Mouse (Mus musculus): ENCODE measurements at regions not wholly inside any gene's neighbourhood (a gene's known extent, or its start where the extent isn't known, plus 50 kb on each side); places are given as distances from the start of the nearest gene placed in this dataset.

DNA sequence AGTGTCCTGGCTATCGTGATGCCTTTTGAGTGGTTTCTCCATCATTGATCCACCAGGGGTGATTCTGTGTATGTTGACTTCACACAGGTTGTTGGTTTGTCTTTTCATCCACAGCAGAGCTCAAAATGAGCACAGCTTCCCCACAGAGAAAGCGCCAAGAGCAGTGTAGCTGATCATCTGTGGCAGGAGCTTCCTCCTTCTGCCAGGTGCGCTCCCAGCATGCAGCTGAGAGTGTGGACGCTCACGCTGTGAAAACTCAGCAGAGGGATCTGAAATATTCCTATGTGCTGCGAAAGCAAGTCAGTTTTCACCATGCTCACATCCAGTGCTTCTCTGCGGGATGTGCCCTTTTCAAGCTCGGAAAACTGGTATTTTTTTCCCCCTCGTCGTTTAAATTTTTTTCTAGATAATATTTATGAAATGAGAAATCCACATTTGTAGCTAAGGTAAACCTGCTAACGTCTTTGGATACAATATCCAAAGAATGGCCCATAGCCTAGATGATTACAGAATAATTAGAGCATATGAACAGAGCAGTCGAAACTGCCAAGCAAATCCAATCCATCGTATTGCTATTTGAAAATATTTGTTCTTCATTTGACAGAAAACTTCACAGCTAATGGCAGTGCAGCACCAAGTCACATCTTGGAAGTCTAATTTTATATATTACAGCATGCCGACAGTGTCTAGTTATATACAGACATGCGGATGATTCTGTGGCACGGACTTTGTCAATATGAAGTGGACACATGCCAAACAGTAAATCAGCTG, 283.3 kb upstream of the Ndst3 start:
- WGBS, result 66% methylated on average over 16 of the region's 16 CpGs
- Histone ChIP-seq H3K27ac (ENCODE audit: low read depth) (no peak overlapping the region), H3K9ac (ENCODE audit: low read length) (no peak overlapping the region), H3K27me3 (replicated peaks; ENCODE audit: control insufficient read depth, insufficient read depth, low read length) (no peaks in the 10 kb centered on the region), H3K4me2 (ENCODE audit: low read length) (no peak overlapping the region), H3K4me3 (ENCODE audit: low read depth, low read length) (no peak overlapping the region), H3K4me1 (replicated peaks; ENCODE audit: control insufficient read depth, insufficient read depth, low read length) (no peaks in the 10 kb centered on the region), H3K36me3 (ENCODE audit: control insufficient read depth, insufficient read depth, low read length) (no peaks in the 10 kb centered on the region), H3K9me3 (ENCODE audit: control insufficient read depth, low read length) (no peaks in the 10 kb centered on the region)
- DNase-seq (ENCODE audit: low spot score), result no peak
- no peak for ATAC-seq (replicated peaks; ENCODE audit: low FRiP score, low TSS enrichment, low read depth)

DNA sequence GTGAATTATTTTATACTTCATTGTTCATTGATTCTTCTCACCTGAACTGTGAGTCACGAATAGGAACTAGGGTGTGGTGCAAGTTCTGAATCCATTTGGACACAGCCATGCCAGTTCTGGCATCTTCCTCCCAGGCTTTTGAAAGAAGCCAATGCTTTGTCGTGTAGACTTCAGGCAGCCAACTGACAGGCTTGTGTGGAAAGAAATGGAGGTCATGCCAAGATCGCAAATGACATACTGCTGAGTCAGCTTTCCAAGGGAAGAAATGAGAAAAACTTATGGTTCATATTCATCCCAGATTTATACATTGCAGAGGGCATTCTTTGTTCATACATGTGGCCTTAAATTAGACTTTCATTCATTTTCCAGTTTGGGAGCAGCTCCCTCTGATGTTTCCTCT, 285.8 kb upstream of the Ndst3 start:
- Histone ChIP-seq H3K4me3 (ENCODE audit: low read depth, low read length) (no peak overlapping the region), H3K27ac (ENCODE audit: low read depth) (no peak overlapping the region), H3K36me3 (ENCODE audit: control insufficient read depth, insufficient read depth, low read length) (no peaks in the 10 kb centered on the region), H3K4me1 (replicated peaks; ENCODE audit: control insufficient read depth, insufficient read depth, low read length) (no peaks in the 10 kb centered on the region), H3K4me2 (ENCODE audit: low read length) (no peak overlapping the region), H3K9ac (ENCODE audit: low read length) (no peak overlapping the region), H3K9me3 (ENCODE audit: control insufficient read depth, low read length) (no peaks in the 10 kb centered on the region), H3K27me3 (replicated peaks; ENCODE audit: control insufficient read depth, insufficient read depth, low read length) (no peaks in the 10 kb centered on the region)
- 84% methylated on average over 3 of the region's 3 CpGs for WGBS
- ATAC-seq (replicated peaks; ENCODE audit: low FRiP score, low TSS enrichment, low read depth) (no peak), DNase-seq (ENCODE audit: low spot score) (no peak)

GRCm38 (mm10) chr3:123977168-123977567, 286.5 kb upstream of the Ndst3 start:
- no peak overlapping the region for H3K4me3 ChIP-seq (ENCODE audit: low read depth, low read length)
- no peaks in the 10 kb centered on the region for H3K4me1 ChIP-seq (replicated peaks; ENCODE audit: control insufficient read depth, insufficient read depth, low read length)
- 85% methylated on average over 4 of the region's 4 CpGs for WGBS
- no peaks in the 10 kb centered on the region for H3K9me3 ChIP-seq (ENCODE audit: control insufficient read depth, low read length)
- no peak overlapping the region for H3K9ac ChIP-seq (ENCODE audit: low read length)
- H3K4me2 ChIP-seq (ENCODE audit: low read length), result no peak overlapping the region
- no peak overlapping the region for H3K27ac ChIP-seq (ENCODE audit: low read depth)
- DNase-seq (ENCODE audit: low spot score), result no peak
- H3K36me3 ChIP-seq (ENCODE audit: control insufficient read depth, insufficient read depth, low read length), result no peaks in the 10 kb centered on the region
- ATAC-seq (replicated peaks; ENCODE audit: low FRiP score, low TSS enrichment, low read depth), result no peak
- no peaks in the 10 kb centered on the region for H3K27me3 ChIP-seq (replicated peaks; ENCODE audit: control insufficient read depth, insufficient read depth, low read length)

GRCm38 (mm10) chr3:123983045-123983444, 292.4 kb upstream of the Ndst3 start:
- H3K27me3 ChIP-seq (replicated peaks; ENCODE audit: control insufficient read depth, insufficient read depth, low read length), result no peaks in the 10 kb centered on the region

DNA sequence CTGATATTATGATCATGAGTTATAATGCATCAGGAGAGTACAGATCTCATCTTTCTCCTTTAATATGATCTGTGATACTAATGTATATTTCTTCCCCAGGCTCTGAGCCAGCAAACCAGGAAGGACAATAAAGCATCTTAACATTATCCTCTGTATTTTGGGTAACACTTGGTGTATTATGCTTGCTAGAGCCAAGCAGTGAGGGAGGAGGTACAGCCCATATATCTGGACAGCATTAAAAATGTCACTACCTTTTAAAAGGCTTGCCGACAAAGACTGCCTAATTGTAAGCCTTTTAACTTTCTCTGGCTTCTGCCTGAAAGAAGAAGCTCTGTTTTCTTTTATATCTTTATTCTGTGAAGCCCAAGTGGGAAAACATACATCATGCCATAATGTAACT, 292.9 kb upstream of the Ndst3 start:
- WGBS, result 20% methylated on average over 1 of the region's 1 CpGs

More at GRCm38 (mm10) chr3:123983045-123983444, 292.4 kb upstream of the Ndst3 start:
- no peak for ATAC-seq (replicated peaks; ENCODE audit: low FRiP score, low TSS enrichment, low read depth)
- Histone ChIP-seq H3K9me3 (ENCODE audit: control insufficient read depth, low read length) (no peaks in the 10 kb centered on the region), H3K4me3 (ENCODE audit: low read depth, low read length) (no peak overlapping the region), H3K9ac (ENCODE audit: low read length) (no peak overlapping the region), H3K27ac (ENCODE audit: low read depth) (no peak overlapping the region), H3K36me3 (ENCODE audit: control insufficient read depth, insufficient read depth, low read length) (no peaks in the 10 kb centered on the region), H3K4me1 (replicated peaks; ENCODE audit: control insufficient read depth, insufficient read depth, low read length) (no peaks in the 10 kb centered on the region), H3K4me2 (ENCODE audit: low read length) (no peak overlapping the region)
- DNase-seq (ENCODE audit: low spot score), result no peak

DNA sequence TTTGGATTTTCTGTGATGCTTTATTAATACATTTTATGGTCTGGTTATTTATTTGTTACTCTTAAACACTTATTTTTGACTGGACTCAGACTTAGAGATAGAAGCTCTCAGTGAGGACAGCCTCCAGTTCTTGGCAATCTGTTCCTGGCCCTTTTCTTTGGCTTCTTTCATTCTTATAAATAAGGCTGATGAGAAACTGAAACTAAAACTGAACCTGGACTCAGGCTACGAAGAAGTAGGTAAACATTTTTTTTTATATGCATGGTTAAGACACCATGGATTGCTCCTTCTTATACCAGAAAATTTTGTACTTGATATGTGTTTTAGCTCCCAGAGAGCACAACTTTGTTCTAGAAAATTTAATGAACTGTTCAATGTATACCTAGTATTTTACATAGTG, 293.4 kb upstream of the Ndst3 start:
- H3K4me1 ChIP-seq (replicated peaks; ENCODE audit: control insufficient read depth, insufficient read depth, low read length), result no peaks in the 10 kb centered on the region
- H3K9ac ChIP-seq (ENCODE audit: low read length), result no peak overlapping the region
- no peaks in the 10 kb centered on the region for H3K9me3 ChIP-seq (ENCODE audit: control insufficient read depth, low read length)
- no peak overlapping the region for H3K4me3 ChIP-seq (ENCODE audit: low read depth, low read length)
- DNase-seq (ENCODE audit: low spot score) (no peak), ATAC-seq (replicated peaks; ENCODE audit: low FRiP score, low TSS enrichment, low read depth) (no peak)
- H3K27ac ChIP-seq (ENCODE audit: low read depth), result no peak overlapping the region
- WGBS, result 18% methylated on average over 1 of the region's 1 CpGs
- H3K36me3 ChIP-seq (ENCODE audit: control insufficient read depth, insufficient read depth, low read length), result no peaks in the 10 kb centered on the region
- peak overlapping the region; percentile 40 for H3K4me2 ChIP-seq (ENCODE audit: low read length)
- no peaks in the 10 kb centered on the region for H3K27me3 ChIP-seq (replicated peaks; ENCODE audit: control insufficient read depth, insufficient read depth, low read length)

More for the DNA sequence above, 292.9 kb upstream of the Ndst3 start:
- ATAC-seq (replicated peaks; ENCODE audit: low FRiP score, low TSS enrichment, low read depth) (no peak), DNase-seq (ENCODE audit: low spot score) (no peak)
- H3K36me3 ChIP-seq (ENCODE audit: control insufficient read depth, insufficient read depth, low read length), result no peaks in the 10 kb centered on the region
- H3K27ac ChIP-seq (ENCODE audit: low read depth), result no peak overlapping the region
- no peak overlapping the region for H3K9ac ChIP-seq (ENCODE audit: low read length)
- H3K4me1 ChIP-seq (replicated peaks; ENCODE audit: control insufficient read depth, insufficient read depth, low read length), result no peaks in the 10 kb centered on the region
- H3K27me3 ChIP-seq (replicated peaks; ENCODE audit: control insufficient read depth, insufficient read depth, low read length), result no peaks in the 10 kb centered on the region
- no peaks in the 10 kb centered on the region for H3K9me3 ChIP-seq (ENCODE audit: control insufficient read depth, low read length)
- H3K4me2 ChIP-seq (ENCODE audit: low read length), result peak overlapping the region; percentile 40
- H3K4me3 ChIP-seq (ENCODE audit: low read depth, low read length), result no peak overlapping the region

- no peak overlapping the region for H3K4me3 ChIP-seq (ENCODE audit: low read depth, low read length)
- DNase-seq (ENCODE audit: low spot score), result no peak
- no peak for ATAC-seq (replicated peaks; ENCODE audit: low FRiP score, low TSS enrichment, low read depth)
- no peak overlapping the region for H3K4me2 ChIP-seq (ENCODE audit: low read length)
- no peak overlapping the region for H3K9ac ChIP-seq (ENCODE audit: low read length)
- no peak overlapping the region for H3K27ac ChIP-seq (ENCODE audit: low read depth)
- H3K4me1 ChIP-seq (replicated peaks; ENCODE audit: control insufficient read depth, insufficient read depth, low read length), result no peaks in the 10 kb centered on the region
- no peaks in the 10 kb centered on the region for H3K9me3 ChIP-seq (ENCODE audit: control insufficient read depth, low read length)
- no peaks in the 10 kb centered on the region for H3K27me3 ChIP-seq (replicated peaks; ENCODE audit: control insufficient read depth, insufficient read depth, low read length)
- WGBS, result 84% methylated on average over 3 of the region's 3 CpGs
- no peaks in the 10 kb centered on the region for H3K36me3 ChIP-seq (ENCODE audit: control insufficient read depth, insufficient read depth, low read length)
Observed at GRCm38 (mm10) chr3:123999957-124000616, 309.4 kb upstream of the Ndst3 start.

DNA sequence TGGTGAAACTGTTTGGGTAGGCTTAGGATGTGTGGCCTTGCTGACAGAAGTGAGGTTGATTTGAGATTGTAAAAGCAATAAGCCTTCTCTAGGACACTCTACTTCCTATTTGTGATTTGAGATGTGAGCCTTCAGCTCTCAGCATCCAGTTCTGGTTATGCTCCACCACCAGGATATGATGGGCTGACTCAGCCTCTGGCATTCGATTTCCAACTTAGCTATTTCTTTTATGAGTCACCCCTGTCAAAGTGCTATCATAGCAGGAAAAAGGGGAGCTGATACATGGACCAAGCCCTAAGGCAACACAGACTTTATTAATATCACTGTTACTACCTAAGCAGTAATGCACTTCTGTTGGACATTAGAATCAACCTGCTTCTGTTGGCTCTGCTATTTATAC, 310.2 kb upstream of the Ndst3 start:
- DNase-seq (ENCODE audit: low spot score), result no peak
- no peaks in the 10 kb centered on the region for H3K36me3 ChIP-seq (ENCODE audit: control insufficient read depth, insufficient read depth, low read length)
- H3K27me3 ChIP-seq (replicated peaks; ENCODE audit: control insufficient read depth, insufficient read depth, low read length), result no peaks in the 10 kb centered on the region
- H3K9me3 ChIP-seq (ENCODE audit: control insufficient read depth, low read length), result no peaks in the 10 kb centered on the region
- no peak overlapping the region for H3K27ac ChIP-seq (ENCODE audit: low read depth)
- WGBS, result 58% methylated on average over 1 of the region's 1 CpGs
- no peaks in the 10 kb centered on the region for H3K4me1 ChIP-seq (replicated peaks; ENCODE audit: control insufficient read depth, insufficient read depth, low read length)
- H3K4me2 ChIP-seq (ENCODE audit: low read length), result no peak overlapping the region
- no peak overlapping the region for H3K4me3 ChIP-seq (ENCODE audit: low read depth, low read length)
- H3K9ac ChIP-seq (ENCODE audit: low read length), result no peak overlapping the region
- ATAC-seq (replicated peaks; ENCODE audit: low FRiP score, low TSS enrichment, low read depth), result no peak

GRCm38 (mm10) chr3:124011685-124012084, 309.0 kb upstream of the Tram1l1 start:
- Histone ChIP-seq H3K4me2 (ENCODE audit: low read length) (no peak overlapping the region), H3K36me3 (ENCODE audit: control insufficient read depth, insufficient read depth, low read length) (no peaks in the 10 kb centered on the region), H3K9ac (ENCODE audit: low read length) (no peak overlapping the region), H3K9me3 (ENCODE audit: control insufficient read depth, low read length) (no peaks in the 10 kb centered on the region), H3K4me1 (replicated peaks; ENCODE audit: control insufficient read depth, insufficient read depth, low read length) (no peaks in the 10 kb centered on the region), H3K27me3 (replicated peaks; ENCODE audit: control insufficient read depth, insufficient read depth, low read length) (no peaks in the 10 kb centered on the region), H3K27ac (ENCODE audit: low read depth) (no peak overlapping the region), H3K4me3 (ENCODE audit: low read depth, low read length) (no peak overlapping the region)
- DNase-seq (ENCODE audit: low spot score), result no peak
- WGBS, result 87% methylated on average over 1 of the region's 1 CpGs
- ATAC-seq (replicated peaks; ENCODE audit: low FRiP score, low TSS enrichment, low read depth), result no peak

Data from intestine, embryonic 14.5 days (tissue).